Mouse (Mus musculus): Measurements from ENCODE around the gene Smurf1. TPM values are rescaled to one million over a fixed set of nuclear protein-coding genes. Genes with fewer than 3 reads are reported as not detected.

Gene Smurf1
- polyA plus RNA-seq, 1 experiment from 2014 or later = 17.2 TPM

- Histone ChIP-seq H3K9me3 (ENCODE audit: control insufficient read depth, low read length) (no peaks in the 10 kb centered on the region), H3K36me3 (ENCODE audit: control insufficient read depth, insufficient read depth, low read length) (no peaks in the 10 kb centered on the region), H3K27ac (ENCODE audit: low read depth) (no peak overlapping the region), H3K9ac (ENCODE audit: low read length) (no peak overlapping the region), H3K27me3 (replicated peaks; ENCODE audit: control insufficient read depth, insufficient read depth, low read length) (no peaks in the 10 kb centered on the region), H3K4me3 (ENCODE audit: low read depth, low read length) (no peak overlapping the region), H3K4me1 (replicated peaks; ENCODE audit: control insufficient read depth, insufficient read depth, low read length) (no peaks in the 10 kb centered on the region), H3K4me2 (ENCODE audit: low read length) (no peak overlapping the region)
- ATAC-seq (replicated peaks; ENCODE audit: low FRiP score, low TSS enrichment, low read depth) (no peak), DNase-seq (ENCODE audit: low spot score) (no peak)
- WGBS = 71% methylated on average over 2 of the region's 2 CpGs
Measured at GRCm38 (mm10) chr5:144990051-144990450, 24.4 kb upstream of the Smurf1 start.

- Histone ChIP-seq H3K9me3 (ENCODE audit: control insufficient read depth, low read length) (no peaks in the 10 kb centered on the region), H3K9ac (ENCODE audit: low read length) (no peak overlapping the region), H3K4me3 (ENCODE audit: low read depth, low read length) (no peak overlapping the region), H3K36me3 (ENCODE audit: control insufficient read depth, insufficient read depth, low read length) (no peaks in the 10 kb centered on the region), H3K4me1 (replicated peaks; ENCODE audit: control insufficient read depth, insufficient read depth, low read length) (no peaks in the 10 kb centered on the region), H3K27me3 (replicated peaks; ENCODE audit: control insufficient read depth, insufficient read depth, low read length) (no peaks in the 10 kb centered on the region), H3K27ac (ENCODE audit: low read depth) (no peak overlapping the region), H3K4me2 (ENCODE audit: low read length) (no peak overlapping the region)
- 84% methylated on average over 4 of the region's 4 CpGs for WGBS
- DNase-seq (ENCODE audit: low spot score) (no peak), ATAC-seq (replicated peaks; ENCODE audit: low FRiP score, low TSS enrichment, low read depth) (no peak)
Measured at GRCm38 (mm10) chr5:144989061-144989405, 23.4 kb upstream of the Smurf1 start.

- H3K4me1 ChIP-seq (replicated peaks; ENCODE audit: control insufficient read depth, insufficient read depth, low read length) = no peaks in the 10 kb centered on the region
- 42% methylated on average over 9 of the region's 9 CpGs for WGBS
- H3K4me3 ChIP-seq (ENCODE audit: low read depth, low read length) = no peak overlapping the region
- H3K27me3 ChIP-seq (replicated peaks; ENCODE audit: control insufficient read depth, insufficient read depth, low read length) = no peaks in the 10 kb centered on the region
- H3K4me2 ChIP-seq (ENCODE audit: low read length) = no peak overlapping the region
- no peak overlapping the region for H3K27ac ChIP-seq (ENCODE audit: low read depth)
- H3K9me3 ChIP-seq (ENCODE audit: control insufficient read depth, low read length) = no peaks in the 10 kb centered on the region
- DNase-seq (ENCODE audit: low spot score) (peak; percentile 73), ATAC-seq (replicated peaks; ENCODE audit: low FRiP score, low TSS enrichment, low read depth) (peak; percentile 63)
- H3K36me3 ChIP-seq (ENCODE audit: control insufficient read depth, insufficient read depth, low read length) = no peaks in the 10 kb centered on the region
- no peak overlapping the region for H3K9ac ChIP-seq (ENCODE audit: low read length)
Measured at GRCm38 (mm10) chr5:144988340-144989060, 22.9 kb upstream of the Smurf1 start.

GRCm38 (mm10) chr5:144987561-144987960 is 21.9 kb upstream of the Smurf1 start:
- Histone ChIP-seq H3K27ac (ENCODE audit: low read depth) (no peak overlapping the region), H3K4me1 (replicated peaks; ENCODE audit: control insufficient read depth, insufficient read depth, low read length) (no peaks in the 10 kb centered on the region), H3K9ac (ENCODE audit: low read length) (no peak overlapping the region), H3K4me2 (ENCODE audit: low read length) (no peak overlapping the region), H3K27me3 (replicated peaks; ENCODE audit: control insufficient read depth, insufficient read depth, low read length) (no peaks in the 10 kb centered on the region), H3K9me3 (ENCODE audit: control insufficient read depth, low read length) (no peaks in the 10 kb centered on the region), H3K36me3 (ENCODE audit: control insufficient read depth, insufficient read depth, low read length) (no peaks in the 10 kb centered on the region), H3K4me3 (ENCODE audit: low read depth, low read length) (no peak overlapping the region)
- no peak for DNase-seq (ENCODE audit: low spot score)
- ATAC-seq (replicated peaks; ENCODE audit: low FRiP score, low TSS enrichment, low read depth) = no peak
- 94% methylated on average over 13 of the region's 13 CpGs for WGBS

GRCm38 (mm10) chr5:144984839-144985238 is 19.2 kb upstream of the Smurf1 start:
- no peak for ATAC-seq (replicated peaks; ENCODE audit: low FRiP score, low TSS enrichment, low read depth)

GRCm38 (mm10) chr5:144983227-144983626 is 17.6 kb upstream of the Smurf1 start:
- H3K9ac ChIP-seq (ENCODE audit: low read length) = no peak overlapping the region
- no peak for DNase-seq (ENCODE audit: low spot score)
- 92% methylated on average over 3 of the region's 3 CpGs for WGBS
- H3K4me2 ChIP-seq (ENCODE audit: low read length) = no peak overlapping the region
- no peak overlapping the region for H3K27ac ChIP-seq (ENCODE audit: low read depth)
- H3K9me3 ChIP-seq (ENCODE audit: control insufficient read depth, low read length) = no peaks in the 10 kb centered on the region
- no peaks in the 10 kb centered on the region for H3K27me3 ChIP-seq (replicated peaks; ENCODE audit: control insufficient read depth, insufficient read depth, low read length)
- H3K36me3 ChIP-seq (ENCODE audit: control insufficient read depth, insufficient read depth, low read length) = no peaks in the 10 kb centered on the region
- no peak overlapping the region for H3K4me3 ChIP-seq (ENCODE audit: low read depth, low read length)
- H3K4me1 ChIP-seq (replicated peaks; ENCODE audit: control insufficient read depth, insufficient read depth, low read length) = no peaks in the 10 kb centered on the region
- no peak for ATAC-seq (replicated peaks; ENCODE audit: low FRiP score, low TSS enrichment, low read depth)

More at GRCm38 (mm10) chr5:144984839-144985238, 19.2 kb upstream of the Smurf1 start:
- H3K27me3 ChIP-seq (replicated peaks; ENCODE audit: control insufficient read depth, insufficient read depth, low read length) = no peaks in the 10 kb centered on the region
- H3K9me3 ChIP-seq (ENCODE audit: control insufficient read depth, low read length) = no peaks in the 10 kb centered on the region
- no peaks in the 10 kb centered on the region for H3K4me1 ChIP-seq (replicated peaks; ENCODE audit: control insufficient read depth, insufficient read depth, low read length)
- no peak overlapping the region for H3K27ac ChIP-seq (ENCODE audit: low read depth)
- H3K36me3 ChIP-seq (ENCODE audit: control insufficient read depth, insufficient read depth, low read length) = no peaks in the 10 kb centered on the region
- H3K4me3 ChIP-seq (ENCODE audit: low read depth, low read length) = no peak overlapping the region
- no peak overlapping the region for H3K4me2 ChIP-seq (ENCODE audit: low read length)
- H3K9ac ChIP-seq (ENCODE audit: low read length) = no peak overlapping the region
- 94% methylated on average over 5 of the region's 5 CpGs for WGBS
- DNase-seq (ENCODE audit: low spot score) = no peak

- Histone ChIP-seq H3K4me3 (ENCODE audit: low read depth, low read length) (no peak overlapping the region), H3K27ac (ENCODE audit: low read depth) (0 out of 2 replicates have a peak overlapping the region, but pooled peaks have one; percentile 9), H3K27me3 (replicated peaks; ENCODE audit: control insufficient read depth, insufficient read depth, low read length) (no peaks in the 10 kb centered on the region), H3K36me3 (ENCODE audit: control insufficient read depth, insufficient read depth, low read length) (no peaks in the 10 kb centered on the region), H3K9me3 (ENCODE audit: control insufficient read depth, low read length) (no peaks in the 10 kb centered on the region), H3K4me2 (ENCODE audit: low read length) (no peak overlapping the region), H3K9ac (ENCODE audit: low read length) (no peak overlapping the region), H3K4me1 (replicated peaks; ENCODE audit: control insufficient read depth, insufficient read depth, low read length) (no peaks in the 10 kb centered on the region)
- ATAC-seq (replicated peaks; ENCODE audit: low FRiP score, low TSS enrichment, low read depth) (0 out of 2 replicates have a peak, but pooled peaks have one; percentile 12), DNase-seq (ENCODE audit: low spot score) (no peak)
- WGBS = 76% methylated on average over 6 of the region's 6 CpGs
Measured at GRCm38 (mm10) chr5:144979110-144979509, 13.5 kb upstream of the Smurf1 start.

- H3K4me2 ChIP-seq (ENCODE audit: low read length) = no peak overlapping the region
- H3K4me3 ChIP-seq (ENCODE audit: low read depth, low read length) = no peak overlapping the region
- no peaks in the 10 kb centered on the region for H3K4me1 ChIP-seq (replicated peaks; ENCODE audit: control insufficient read depth, insufficient read depth, low read length)
- DNase-seq (ENCODE audit: low spot score) (no peak), ATAC-seq (replicated peaks; ENCODE audit: low FRiP score, low TSS enrichment, low read depth) (0 out of 2 replicates have a peak, but pooled peaks have one; percentile 59)
- no peaks in the 10 kb centered on the region for H3K9me3 ChIP-seq (ENCODE audit: control insufficient read depth, low read length)
- 0 out of 2 replicates have a peak overlapping the region, but pooled peaks have one; percentile 9 for H3K27ac ChIP-seq (ENCODE audit: low read depth)
- 68% methylated on average over 10 of the region's 10 CpGs for WGBS
- no peak overlapping the region for H3K9ac ChIP-seq (ENCODE audit: low read length)
- H3K27me3 ChIP-seq (replicated peaks; ENCODE audit: control insufficient read depth, insufficient read depth, low read length) = no peaks in the 10 kb centered on the region
- no peaks in the 10 kb centered on the region for H3K36me3 ChIP-seq (ENCODE audit: control insufficient read depth, insufficient read depth, low read length)
Measured at GRCm38 (mm10) chr5:144978533-144979107, 13.0 kb upstream of the Smurf1 start.

- WGBS = 80% methylated on average over 3 of the region's 3 CpGs
- Histone ChIP-seq H3K4me3 (ENCODE audit: low read depth, low read length) (no peak overlapping the region), H3K36me3 (ENCODE audit: control insufficient read depth, insufficient read depth, low read length) (no peaks in the 10 kb centered on the region), H3K4me2 (ENCODE audit: low read length) (no peak overlapping the region), H3K27ac (ENCODE audit: low read depth) (no peak overlapping the region), H3K27me3 (replicated peaks; ENCODE audit: control insufficient read depth, insufficient read depth, low read length) (no peaks in the 10 kb centered on the region), H3K4me1 (replicated peaks; ENCODE audit: control insufficient read depth, insufficient read depth, low read length) (peaks cover 5% of the 10 kb centered on the region; the same call in 1 of the 2 replicates), H3K9ac (ENCODE audit: low read length) (no peak overlapping the region), H3K9me3 (ENCODE audit: control insufficient read depth, low read length) (no peaks in the 10 kb centered on the region)
- DNase-seq (ENCODE audit: low spot score) (no peak), ATAC-seq (replicated peaks; ENCODE audit: low FRiP score, low TSS enrichment, low read depth) (no peak)
Measured at GRCm38 (mm10) chr5:144971266-144971665, 5.6 kb upstream of the Smurf1 start.
